Mouse (Mus musculus): ENCODE data around the gene Mybpc1. TPM values are rescaled to one million over a fixed set of nuclear protein-coding genes. Genes with fewer than 3 reads are reported as not detected.

The Mybpc1 gene
- polyA plus RNA-seq, 1 experiment from 2014 or later = 0.09 TPM

GRCm38 (mm10) chr10:88592316-88592715 is 12.6 kb downstream of the Mybpc1 start:
- no peak for TF ChIP-seq CTCF (IDR thresholded peaks at IDR 0.05; ENCODE audit: low read depth)
- WGBS = 89% methylated on average over 4 of the region's 4 CpGs
- Histone ChIP-seq H3K4me2 (no peak overlapping the region), H3K9me3 (ENCODE audit: low read depth, low read length) (no peaks in the 10 kb centered on the region), H3K4me1 (ENCODE audit: insufficient read depth) (no peaks in the 10 kb centered on the region), H3K27ac (ENCODE audit: low read depth) (no peak overlapping the region), H3K9ac (no peak overlapping the region), H3K27me3 (ENCODE audit: insufficient read depth, low read length) (no peaks in the 10 kb centered on the region), H3K4me3 (ENCODE audit: low read depth, low read length) (no peak overlapping the region), H3K36me3 (ENCODE audit: insufficient read depth) (no peaks in the 10 kb centered on the region)
- DNase-seq = no peak
- ATAC-seq (ENCODE audit: insufficient read depth) = no peak

DNA sequence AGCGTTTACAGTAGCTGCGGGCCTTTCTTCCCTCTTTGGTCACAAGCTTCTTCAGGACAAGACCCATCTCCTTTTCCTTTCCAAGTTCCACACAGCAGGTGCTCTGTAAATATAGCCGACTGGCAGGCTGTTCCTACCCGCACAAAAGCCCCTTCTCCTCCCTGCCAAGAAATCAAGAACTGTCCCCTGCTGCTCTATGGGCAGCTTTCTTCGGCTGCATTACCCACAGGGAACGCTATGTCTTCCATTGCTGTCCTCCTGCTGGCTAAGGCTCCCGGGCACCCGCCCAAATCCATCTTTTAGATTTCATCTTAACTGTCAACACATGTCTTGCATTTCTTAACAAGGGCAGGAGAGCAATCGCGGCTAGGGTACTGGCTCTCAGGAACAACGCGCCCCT is 13.9 kb downstream of the Mybpc1 start:
- H3K27me3 ChIP-seq (ENCODE audit: insufficient read depth, low read length) = no peaks in the 10 kb centered on the region
- no peak overlapping the region for H3K4me3 ChIP-seq (ENCODE audit: low read depth, low read length)
- TF ChIP-seq CTCF (IDR thresholded peaks at IDR 0.05; ENCODE audit: low read depth) = no peak
- DNase-seq = peak; percentile 12
- no peaks in the 10 kb centered on the region for H3K4me1 ChIP-seq (ENCODE audit: insufficient read depth)
- H3K4me2 ChIP-seq = no peak overlapping the region
- no peak overlapping the region for H3K9ac ChIP-seq
- no peaks in the 10 kb centered on the region for H3K9me3 ChIP-seq (ENCODE audit: low read depth, low read length)
- ATAC-seq (ENCODE audit: insufficient read depth) = no peak
- no peak overlapping the region for H3K27ac ChIP-seq (ENCODE audit: low read depth)
- no peaks in the 10 kb centered on the region for H3K36me3 ChIP-seq (ENCODE audit: insufficient read depth)
- 53% methylated on average over 12 of the region's 12 CpGs for WGBS

GRCm38 (mm10) chr10:88584469-88584868 is 20.5 kb downstream of the Mybpc1 start:
- WGBS = 86% methylated on average over 11 of the region's 11 CpGs
- ATAC-seq (ENCODE audit: insufficient read depth) = no peak
- H3K27me3 ChIP-seq (ENCODE audit: insufficient read depth, low read length) = no peaks in the 10 kb centered on the region
- H3K4me1 ChIP-seq (ENCODE audit: insufficient read depth) = no peaks in the 10 kb centered on the region
- no peak overlapping the region for H3K27ac ChIP-seq (ENCODE audit: low read depth)
- DNase-seq = no peak
- H3K36me3 ChIP-seq (ENCODE audit: insufficient read depth) = no peaks in the 10 kb centered on the region
- H3K9me3 ChIP-seq (ENCODE audit: low read depth, low read length) = no peaks in the 10 kb centered on the region
- no peak overlapping the region for H3K4me3 ChIP-seq (ENCODE audit: low read depth, low read length)
- no peak overlapping the region for H3K9ac ChIP-seq
- no peak overlapping the region for H3K4me2 ChIP-seq
- no peak for TF ChIP-seq CTCF (IDR thresholded peaks at IDR 0.05; ENCODE audit: low read depth)

GRCm38 (mm10) chr10:88580786-88581185 is 24.2 kb downstream of the Mybpc1 start:
- Histone ChIP-seq H3K36me3 (ENCODE audit: insufficient read depth) (no peaks in the 10 kb centered on the region), H3K4me2 (no peak overlapping the region), H3K27me3 (ENCODE audit: insufficient read depth, low read length) (no peaks in the 10 kb centered on the region), H3K9me3 (ENCODE audit: low read depth, low read length) (no peaks in the 10 kb centered on the region), H3K4me1 (ENCODE audit: insufficient read depth) (no peaks in the 10 kb centered on the region), H3K9ac (no peak overlapping the region), H3K27ac (ENCODE audit: low read depth) (no peak overlapping the region), H3K4me3 (ENCODE audit: low read depth, low read length) (no peak overlapping the region)
- DNase-seq (no peak), ATAC-seq (ENCODE audit: insufficient read depth) (no peak)
- 80% methylated on average over 5 of the region's 5 CpGs for WGBS
- TF ChIP-seq CTCF (IDR thresholded peaks at IDR 0.05; ENCODE audit: low read depth) = no peak

- no peaks in the 10 kb centered on the region for H3K9me3 ChIP-seq (ENCODE audit: low read depth, low read length)
- H3K4me1 ChIP-seq (ENCODE audit: insufficient read depth) = no peaks in the 10 kb centered on the region
- no peak overlapping the region for H3K27ac ChIP-seq (ENCODE audit: low read depth)
- no peak overlapping the region for H3K4me3 ChIP-seq (ENCODE audit: low read depth, low read length)
- no peak for DNase-seq
- ATAC-seq (ENCODE audit: insufficient read depth) = no peak
- no peak overlapping the region for H3K9ac ChIP-seq
- H3K27me3 ChIP-seq (ENCODE audit: insufficient read depth, low read length) = no peaks in the 10 kb centered on the region
- no peak overlapping the region for H3K4me2 ChIP-seq
- no peak for TF ChIP-seq CTCF (IDR thresholded peaks at IDR 0.05; ENCODE audit: low read depth)
- H3K36me3 ChIP-seq (ENCODE audit: insufficient read depth) = no peaks in the 10 kb centered on the region
- WGBS = 75% methylated on average over 4 of the region's 4 CpGs
Measured at GRCm38 (mm10) chr10:88578651-88579050, 26.3 kb downstream of the Mybpc1 start.

DNA sequence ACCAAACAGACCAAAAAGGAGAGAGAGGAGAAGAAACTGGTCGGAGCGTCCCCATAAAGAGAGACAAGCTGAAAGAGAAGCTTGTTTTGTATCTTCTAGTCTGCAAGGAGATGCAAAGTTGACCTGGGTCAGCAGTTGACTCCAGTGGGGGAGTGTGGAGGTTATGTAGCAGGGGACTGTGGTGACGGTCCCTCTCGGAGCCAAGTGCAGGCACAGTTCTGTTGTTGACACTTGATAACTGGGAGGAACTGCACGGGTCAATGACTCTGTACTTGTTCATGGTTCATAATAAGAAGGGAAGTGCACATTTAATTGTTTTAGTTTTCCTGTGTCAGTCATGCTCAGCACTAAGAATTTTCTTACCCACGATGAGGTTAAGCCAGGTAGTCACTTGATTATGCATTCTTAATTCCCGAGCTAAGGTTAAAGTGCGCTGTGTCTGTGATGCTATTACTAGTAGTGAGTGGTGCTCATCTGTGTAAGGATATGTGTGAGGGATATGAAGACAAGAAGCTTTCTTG is 30.8 kb downstream of the Mybpc1 start:
- Histone ChIP-seq H3K4me1 (ENCODE audit: insufficient read depth) (no peaks in the 10 kb centered on the region), H3K27ac (ENCODE audit: low read depth) (no peak overlapping the region), H3K4me3 (ENCODE audit: low read depth, low read length) (no peak overlapping the region), H3K9ac (no peak overlapping the region), H3K4me2 (no peak overlapping the region), H3K9me3 (ENCODE audit: low read depth, low read length) (no peaks in the 10 kb centered on the region), H3K27me3 (ENCODE audit: insufficient read depth, low read length) (no peaks in the 10 kb centered on the region), H3K36me3 (ENCODE audit: insufficient read depth) (no peaks in the 10 kb centered on the region)
- ATAC-seq (ENCODE audit: insufficient read depth) (no peak), DNase-seq (no peak)
- WGBS = 71% methylated on average over 8 of the region's 8 CpGs
- TF ChIP-seq CTCF (IDR thresholded peaks at IDR 0.05; ENCODE audit: low read depth) = no peak

DNA sequence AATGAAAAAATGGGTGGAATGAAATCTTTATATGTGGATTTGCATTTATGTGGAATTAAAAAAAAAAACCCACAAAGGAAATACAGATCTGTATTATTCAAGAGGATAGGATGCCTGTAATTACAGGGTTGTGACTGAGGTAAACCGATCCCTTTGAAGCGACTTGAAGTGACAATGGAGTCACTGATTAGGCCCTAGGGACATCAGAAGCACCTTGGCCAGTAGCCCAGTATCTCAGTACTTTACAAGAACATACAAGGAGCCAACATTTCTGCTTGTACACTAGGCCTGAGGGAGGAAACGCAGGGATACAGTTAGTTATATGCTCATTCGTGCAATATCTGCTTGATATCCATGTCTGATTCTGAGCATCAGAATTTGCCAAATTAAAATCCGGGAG is 32.8 kb downstream of the Mybpc1 start:
- DNase-seq (peak; percentile 42), ATAC-seq (ENCODE audit: insufficient read depth) (no peak)
- H3K4me3 ChIP-seq (ENCODE audit: low read depth, low read length) = no peak overlapping the region
- H3K9ac ChIP-seq = no peak overlapping the region
- no peak overlapping the region for H3K27ac ChIP-seq (ENCODE audit: low read depth)
- H3K4me2 ChIP-seq = no peak overlapping the region
- no peak for TF ChIP-seq CTCF (IDR thresholded peaks at IDR 0.05; ENCODE audit: low read depth)
- H3K27me3 ChIP-seq (ENCODE audit: insufficient read depth, low read length) = no peaks in the 10 kb centered on the region
- no peaks in the 10 kb centered on the region for H3K36me3 ChIP-seq (ENCODE audit: insufficient read depth)
- 64% methylated on average over 5 of the region's 5 CpGs for WGBS
- no peaks in the 10 kb centered on the region for H3K9me3 ChIP-seq (ENCODE audit: low read depth, low read length)
- no peaks in the 10 kb centered on the region for H3K4me1 ChIP-seq (ENCODE audit: insufficient read depth)

DNA sequence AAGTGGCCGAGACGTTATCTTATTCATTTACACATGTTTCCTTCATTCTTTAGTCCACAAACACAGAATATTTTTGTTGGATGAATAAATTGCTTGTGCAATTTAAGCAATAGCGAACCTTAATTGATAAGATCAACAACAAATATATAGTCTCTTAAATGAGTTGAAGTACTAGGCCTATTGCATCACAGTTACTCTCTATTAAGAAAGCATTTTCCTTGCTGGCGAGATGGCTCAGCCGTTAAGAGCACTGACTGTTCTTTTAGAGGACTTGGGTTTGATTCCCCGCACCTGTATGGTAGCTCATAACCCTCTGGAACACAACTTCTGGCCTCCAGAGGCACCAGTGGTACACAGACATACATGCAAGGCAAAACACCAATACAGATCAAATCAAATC is 47.9 kb downstream of the Mybpc1 start:
- no peaks in the 10 kb centered on the region for H3K9me3 ChIP-seq (ENCODE audit: low read depth, low read length)
- no peak overlapping the region for H3K4me2 ChIP-seq
- no peak for TF ChIP-seq CTCF (IDR thresholded peaks at IDR 0.05; ENCODE audit: low read depth)
- no peaks in the 10 kb centered on the region for H3K4me1 ChIP-seq (ENCODE audit: insufficient read depth)
- DNase-seq (no peak), ATAC-seq (ENCODE audit: insufficient read depth) (no peak)
- no peaks in the 10 kb centered on the region for H3K36me3 ChIP-seq (ENCODE audit: insufficient read depth)
- WGBS = 89% methylated on average over 6 of the region's 6 CpGs
- no peaks in the 10 kb centered on the region for H3K27me3 ChIP-seq (ENCODE audit: insufficient read depth, low read length)
- no peak overlapping the region for H3K9ac ChIP-seq
- no peak overlapping the region for H3K27ac ChIP-seq (ENCODE audit: low read depth)
- H3K4me3 ChIP-seq (ENCODE audit: low read depth, low read length) = no peak overlapping the region

Measured in lung, embryonic 14.5 days (tissue).